Mouse (Mus musculus) 3T3-L1 (cell line): Measurements from ENCODE around the gene Cbx6.
A peak's percentile ranks its signal among the peaks of the same experiment; 100 is the strongest.

Experiments used
- DNase-seq: peaks from one replicate; pipeline ENCODE4 v3.0.0-alpha.2; 2015; ENCODE audit warnings: low read depth, low spot score

Gene Cbx6

DNA sequence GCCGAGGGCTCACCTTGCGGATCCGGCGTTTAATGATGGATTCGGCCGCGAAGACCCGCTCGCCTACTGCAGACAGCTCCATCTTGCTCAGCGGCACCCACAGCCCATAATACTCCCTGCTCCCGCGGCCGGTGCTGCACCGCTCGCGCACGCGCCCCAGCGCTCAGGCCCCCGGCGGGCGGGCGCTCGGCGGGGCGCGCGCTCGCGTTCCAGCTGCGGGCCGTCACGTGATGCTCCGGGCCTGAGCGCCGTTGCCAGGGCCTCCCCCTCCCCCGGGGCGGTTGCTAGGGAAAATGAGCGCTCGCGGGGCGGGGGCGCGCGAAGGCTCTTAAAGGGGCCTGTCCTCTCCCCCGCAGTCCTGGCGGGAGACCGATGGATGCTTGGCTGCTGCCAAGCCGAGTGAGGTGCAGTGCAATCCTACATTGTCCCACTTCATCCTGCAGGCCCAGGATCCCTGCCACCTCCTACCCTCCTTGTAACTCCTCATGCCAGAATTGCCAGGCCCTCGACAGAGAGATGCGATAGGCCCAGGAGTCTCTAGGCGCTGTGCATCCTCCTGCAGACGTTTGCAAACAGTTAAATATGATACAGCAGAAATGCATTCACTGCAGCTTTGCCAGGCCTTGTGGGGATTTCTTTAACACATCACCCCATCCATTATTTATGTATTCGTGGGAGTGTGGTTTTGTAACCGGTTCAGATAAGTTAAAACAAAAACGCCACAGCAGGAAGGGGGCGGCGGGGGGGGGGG, at the start of gene Cbx6, which contains the start of gene Npcd:
Gene Cbx6, minus strand, starts transcription at position 559 of the 751 bp plus-strand sequence.
Gene Npcd, minus strand, starts transcription at position 108 of the 751 bp plus-strand sequence.
- DNase-seq: peak; percentile 84

DNA sequence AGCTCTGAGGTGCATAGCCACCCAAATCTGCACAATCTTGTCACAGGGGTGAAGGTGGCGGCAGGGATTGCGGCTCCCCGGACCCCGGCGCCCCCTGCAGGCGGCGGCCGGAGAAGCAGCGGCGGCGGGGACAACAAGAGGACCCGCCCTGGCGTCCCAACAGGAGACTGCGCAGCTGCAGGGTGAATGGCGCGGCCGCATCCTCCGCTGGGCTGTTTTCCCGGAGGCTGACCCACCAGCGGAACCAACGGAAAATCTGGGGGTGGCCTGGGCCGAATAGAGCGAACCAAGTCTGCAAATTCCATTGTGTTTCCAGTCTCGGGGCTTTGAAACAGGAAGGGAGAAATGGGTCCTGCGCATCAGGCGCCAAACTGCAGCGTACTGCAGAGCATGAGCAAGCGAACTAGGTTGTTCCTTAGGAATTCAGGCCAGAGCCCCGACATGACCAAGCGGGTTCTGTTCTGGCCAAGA, 48.9 kb upstream of the Cbx6 start:
- DNase-seq: peak; percentile 89

DNA sequence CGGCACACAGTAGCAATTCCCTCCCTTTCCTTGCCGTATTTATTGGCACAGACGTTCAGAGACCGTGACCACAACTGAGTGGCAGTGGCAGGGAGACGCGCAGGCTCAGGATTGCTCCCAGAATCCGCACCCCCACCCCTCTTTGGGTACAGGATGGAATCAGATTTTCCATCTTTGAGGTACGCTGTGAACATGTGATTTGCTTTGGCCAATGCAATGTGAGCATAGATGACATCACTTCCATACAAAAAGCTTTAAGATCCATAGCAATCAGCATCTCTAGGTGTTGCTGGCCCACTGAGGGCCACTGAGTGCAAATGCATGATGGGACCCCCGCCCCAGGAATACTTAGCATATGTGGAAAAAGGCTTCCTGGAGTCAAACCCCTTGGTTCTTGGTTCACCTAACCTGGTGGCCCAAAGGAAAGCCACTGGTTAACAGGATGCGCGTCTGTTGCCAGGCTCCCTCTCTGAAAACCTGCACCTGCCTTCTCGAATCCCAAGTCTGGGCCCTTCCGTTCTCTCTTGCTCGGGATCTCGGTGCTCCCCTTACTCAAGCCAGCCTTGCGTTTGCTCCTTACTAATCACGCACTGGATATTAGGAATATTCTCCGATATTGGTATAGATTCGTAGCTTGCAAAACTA, 48.3 kb upstream of the Cbx6 start:
- DNase-seq: peak; percentile 15

DNA sequence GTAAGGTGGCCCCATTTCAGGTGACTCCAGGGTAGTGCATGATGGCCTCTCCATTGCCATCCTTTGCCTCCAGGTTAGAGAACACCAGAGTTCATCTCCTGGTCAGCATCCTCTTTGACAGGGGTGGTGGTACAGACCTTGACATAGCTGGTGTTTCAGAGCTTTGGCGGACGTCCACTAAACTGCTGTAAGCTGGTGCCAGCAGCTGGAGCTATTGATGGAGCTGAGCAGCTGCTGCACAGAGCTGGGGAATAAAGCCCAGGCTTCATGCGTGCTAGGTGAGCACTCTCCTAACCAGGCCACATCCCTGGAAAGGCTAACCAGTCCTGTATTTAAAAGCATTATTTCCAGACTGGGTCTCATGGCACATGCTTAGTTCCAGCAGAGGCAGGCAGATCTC, 46.0 kb upstream of the Cbx6 start:
- peak; percentile 68 for DNase-seq

DNA sequence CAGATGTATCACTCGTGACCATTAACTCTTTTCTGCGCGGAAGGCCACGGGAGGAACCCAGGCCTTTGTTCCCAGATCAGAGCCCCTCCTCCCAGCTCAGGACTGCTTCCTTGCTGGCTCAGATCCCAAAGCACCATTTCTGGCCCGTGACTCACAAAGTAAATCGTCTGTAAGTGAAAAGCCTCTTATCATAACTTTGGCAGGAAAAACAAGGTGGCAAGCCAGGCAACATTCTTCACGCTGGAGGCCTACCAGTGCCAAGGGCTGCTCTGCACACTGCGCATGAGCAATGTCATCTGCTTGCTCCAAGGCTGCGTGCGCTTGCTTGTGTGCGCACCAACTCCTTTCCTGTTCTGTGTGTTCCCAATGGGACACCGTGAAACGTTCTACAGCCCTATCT, 44.8 kb upstream of the Cbx6 start:
- peak; percentile 99 for DNase-seq

DNA sequence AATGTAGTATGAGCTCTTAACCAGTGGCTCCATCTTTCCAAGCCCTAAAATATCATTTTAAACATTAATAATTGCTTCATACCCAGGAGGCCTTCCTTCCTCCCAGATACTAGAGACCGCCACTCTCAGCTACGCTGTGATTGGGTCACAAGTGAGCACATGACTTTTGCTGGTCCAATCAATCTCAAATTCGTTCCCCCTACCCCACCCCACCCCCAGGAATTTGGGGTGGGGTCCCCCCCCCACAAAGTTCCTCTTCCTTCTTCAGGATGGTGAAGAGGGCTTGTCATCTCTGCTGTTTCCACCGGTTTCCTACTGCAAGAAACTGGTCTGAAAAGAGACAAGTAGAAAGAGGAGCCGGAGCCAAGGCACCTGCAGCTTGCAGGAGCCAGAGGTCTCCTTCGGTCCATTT, 44.2 kb upstream of the Cbx6 start:
- peak; percentile 58 for DNase-seq

DNA sequence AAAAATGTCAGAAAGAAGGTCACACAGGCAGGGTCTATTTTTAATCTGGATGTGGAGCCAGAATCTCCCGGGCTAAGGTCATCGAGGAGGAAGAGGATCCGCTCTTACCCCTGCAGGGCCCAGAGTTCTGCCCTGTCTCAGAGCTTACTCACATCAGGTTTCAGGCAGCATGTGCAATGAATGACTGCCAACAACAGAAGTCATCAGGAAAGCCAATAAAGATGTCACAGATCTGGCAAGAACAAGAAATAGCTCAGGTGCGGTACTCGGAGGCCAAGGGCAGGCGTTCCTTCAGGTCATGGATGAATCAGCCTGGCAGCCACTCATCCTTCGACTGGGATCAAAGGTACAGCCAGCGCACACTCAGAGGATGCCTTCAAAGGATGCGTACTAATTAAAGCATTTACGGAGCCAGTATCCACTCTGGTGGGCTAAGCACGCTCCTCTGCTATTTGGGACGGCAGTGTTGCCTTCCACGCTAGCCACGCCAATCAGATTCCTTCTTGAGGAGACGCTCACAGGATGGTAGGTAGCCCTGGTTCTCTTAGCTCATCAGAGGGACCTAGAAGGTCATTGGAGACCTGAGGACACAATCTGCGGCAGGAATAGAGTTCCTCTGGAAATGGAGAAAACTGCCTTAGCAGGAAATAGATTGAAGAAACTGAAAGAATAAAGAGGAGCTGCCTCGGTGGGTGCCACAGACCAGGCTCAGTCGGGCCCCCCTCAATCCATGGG, 40.9 kb upstream of the Cbx6 start:
- DNase-seq: peak; percentile 23

DNA sequence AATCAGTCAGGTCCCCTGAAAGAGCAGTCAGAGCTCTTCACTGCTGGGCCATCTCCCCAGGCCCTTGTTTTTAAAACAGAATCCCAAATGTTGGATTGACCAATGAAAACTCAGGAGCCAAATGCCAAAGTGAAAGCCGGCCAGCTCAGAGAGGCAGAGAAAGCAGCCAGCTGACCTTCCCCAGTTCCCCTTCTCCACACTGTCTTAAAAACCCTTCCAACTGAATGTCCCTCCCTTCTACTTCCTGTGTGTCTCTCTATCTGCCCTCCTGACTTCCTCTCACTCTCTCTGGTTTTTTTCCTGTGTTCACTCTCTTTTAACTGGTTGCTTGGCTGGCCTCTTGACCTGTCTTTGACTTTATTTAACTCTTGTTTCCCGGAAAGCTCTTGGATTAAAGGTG, 39.5 kb upstream of the Cbx6 start:
- no peak for DNase-seq

DNA sequence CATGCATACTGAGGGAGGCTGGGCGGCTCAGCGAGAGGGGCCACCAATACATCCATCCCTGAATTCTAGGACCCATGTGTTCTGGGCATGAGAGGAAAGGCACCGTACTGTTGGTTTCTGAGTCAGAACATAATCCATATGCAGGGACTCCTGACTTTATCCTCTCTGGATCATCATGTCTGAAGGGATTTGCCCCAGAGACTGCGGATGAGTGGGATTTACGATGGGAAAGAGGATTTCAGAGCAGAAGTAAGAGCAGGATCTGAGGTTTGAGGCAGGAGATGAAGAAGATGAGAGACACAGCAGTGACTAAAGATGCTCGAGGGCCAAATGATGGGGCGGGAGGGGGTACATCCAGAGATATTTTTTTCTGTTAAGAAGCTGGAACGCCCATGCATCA, 39.1 kb upstream of the Cbx6 start:
- no peak for DNase-seq

DNA sequence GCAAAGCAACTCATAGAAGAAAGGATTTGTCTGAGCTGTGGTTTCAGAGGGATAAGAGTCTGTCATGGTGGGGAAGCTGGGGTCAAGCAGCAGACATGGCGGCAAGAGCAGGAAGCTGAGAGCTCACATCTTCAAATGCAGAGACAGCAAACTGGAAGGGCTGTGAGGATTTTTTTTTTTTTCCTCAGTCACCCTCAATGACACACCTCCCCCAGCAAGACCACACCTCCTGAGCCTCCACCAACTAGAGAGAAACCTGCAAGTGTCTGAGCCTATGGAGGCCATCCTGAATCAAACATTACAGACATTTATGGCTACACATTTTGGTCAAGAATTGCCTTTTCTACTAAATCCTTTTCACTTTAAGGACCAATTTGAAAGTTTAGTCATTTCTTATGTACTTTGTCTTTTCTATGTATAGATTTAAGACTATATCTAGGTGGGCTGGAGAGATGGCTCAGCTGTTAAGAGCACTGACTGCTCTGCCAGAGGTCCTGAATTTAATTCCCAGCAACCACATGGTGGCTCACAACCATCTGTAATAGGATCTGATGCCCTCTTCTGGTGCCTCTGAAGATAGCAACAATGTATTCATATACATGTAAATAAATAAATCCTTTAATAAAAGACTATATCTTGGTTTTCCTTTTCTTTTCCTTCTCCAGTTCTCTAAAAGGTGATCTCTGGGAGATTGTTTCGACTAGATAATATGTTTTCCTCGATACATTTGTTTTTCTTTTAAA, 32.9 kb upstream of the Cbx6 start:
- peak; percentile 29 for DNase-seq

DNA sequence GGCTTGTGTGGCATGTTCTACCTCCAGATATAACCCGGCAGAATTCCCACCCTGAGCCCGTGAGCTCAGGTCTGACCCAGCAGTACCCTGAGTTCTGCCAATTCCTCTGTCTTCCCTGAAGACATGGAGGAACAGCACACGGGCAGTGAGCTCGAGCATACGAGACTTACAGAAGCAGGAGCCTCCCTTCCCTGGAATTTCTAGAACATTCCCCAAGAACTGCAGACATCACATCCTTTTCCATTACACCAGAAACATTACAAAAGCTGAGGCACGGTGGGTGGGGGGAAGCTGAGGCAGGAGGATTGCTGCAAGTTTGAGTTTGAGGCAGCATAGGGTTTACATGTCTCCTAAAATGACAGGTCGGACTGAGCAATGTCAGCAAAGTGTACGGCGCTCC, 25.3 kb upstream of the Cbx6 start:
- no peak for DNase-seq

DNA sequence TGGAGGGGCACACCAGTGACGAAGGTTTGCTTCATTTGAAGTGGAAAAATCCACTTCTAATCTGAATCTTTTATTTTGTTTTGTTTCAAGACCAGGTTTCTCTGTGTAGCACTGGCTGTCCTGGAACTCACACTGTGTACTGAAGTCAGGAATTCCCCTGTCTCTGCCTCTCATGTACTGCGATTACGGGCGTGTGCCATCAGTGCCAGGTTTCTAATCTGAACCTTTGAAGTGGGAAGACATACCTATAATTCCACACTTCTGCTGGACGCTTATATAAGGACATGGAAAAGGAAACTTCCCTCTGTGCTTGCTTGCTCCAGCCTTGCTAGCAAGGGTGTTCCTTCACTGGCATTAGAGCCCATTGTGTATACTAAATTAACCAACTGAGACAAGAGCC, 24.5 kb upstream of the Cbx6 start:
- no peak for DNase-seq

DNA sequence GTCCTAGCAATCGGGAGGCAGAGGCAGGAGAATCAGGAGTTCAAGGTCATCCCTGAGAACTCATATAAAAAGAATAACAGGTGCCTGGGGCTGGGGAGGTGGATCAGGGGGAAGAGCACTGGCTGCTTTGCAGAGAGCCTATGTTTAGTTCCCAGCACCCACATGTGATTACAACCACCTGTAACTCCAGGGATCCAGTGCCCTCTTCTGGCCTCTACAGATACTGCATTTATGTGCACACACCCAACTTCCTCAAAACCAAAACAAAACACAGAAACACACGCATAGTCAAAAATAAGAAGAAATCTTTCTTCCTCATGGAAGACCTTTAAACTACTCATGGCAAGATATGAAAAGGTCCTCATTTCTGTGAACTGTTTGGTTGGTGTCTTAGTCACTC, 15.7 kb upstream of the Cbx6 start:
- no peak for DNase-seq

DNA sequence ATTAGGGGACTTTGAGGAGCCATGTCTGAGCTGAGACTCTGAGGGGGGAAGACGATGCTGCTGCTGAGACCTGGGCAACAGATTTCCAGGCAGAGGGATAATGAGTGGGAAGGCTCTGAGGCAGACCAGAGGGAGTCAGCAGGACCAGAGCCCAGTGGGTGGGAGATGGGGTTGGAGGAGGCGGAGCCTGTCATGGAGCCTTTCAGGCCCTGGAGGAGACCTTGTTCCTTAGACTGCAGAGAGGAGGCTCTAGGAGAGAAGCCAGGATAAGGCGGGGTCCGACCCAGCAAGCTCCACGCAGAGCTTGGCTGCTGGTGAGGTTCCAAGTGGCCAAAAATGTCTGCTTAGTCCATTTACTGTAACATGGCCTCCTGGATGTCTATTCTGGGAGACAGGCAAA, 12.6 kb upstream of the Cbx6 start:
- peak; percentile 16 for DNase-seq

DNA sequence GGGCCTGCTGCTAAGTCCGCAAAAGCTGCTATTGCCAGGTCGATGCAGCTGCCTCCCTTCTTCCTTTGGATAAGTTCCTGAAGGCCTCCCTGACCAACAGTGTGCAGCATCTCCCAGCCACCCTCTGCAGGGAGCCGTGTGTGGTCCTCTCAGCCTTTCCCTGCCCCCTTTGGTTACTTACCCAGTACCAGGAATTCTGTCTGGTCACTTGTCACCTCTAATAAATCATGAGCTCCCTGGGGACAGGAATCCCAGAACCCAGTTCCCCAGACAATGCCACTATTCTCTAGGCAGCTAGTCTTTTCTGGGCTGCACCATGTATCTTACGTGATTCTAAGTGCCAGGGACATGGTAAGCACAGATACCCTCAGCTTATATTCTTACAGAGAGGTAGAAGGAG, 11.5 kb upstream of the Cbx6 start:
- no peak for DNase-seq

DNA sequence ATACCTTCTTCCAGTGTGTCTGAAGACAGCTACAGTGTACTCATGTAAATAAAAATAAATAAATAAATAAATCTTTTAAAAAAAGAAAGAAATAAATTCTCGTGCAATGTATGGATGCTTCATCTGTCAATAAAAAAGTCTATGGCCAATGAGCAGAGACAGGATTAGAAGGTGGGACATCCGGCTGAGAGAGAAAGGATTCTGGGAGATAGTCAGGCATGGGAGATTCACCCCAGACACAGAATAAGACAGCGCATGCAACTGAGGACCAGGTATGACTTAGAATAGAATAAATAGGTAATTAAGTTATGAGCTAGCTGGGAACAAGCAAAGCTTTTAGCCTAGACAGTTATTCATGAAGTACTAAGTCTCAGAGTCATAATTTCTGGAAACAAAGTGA, 8.5 kb upstream of the Cbx6 start:
- no peak for DNase-seq

DNA sequence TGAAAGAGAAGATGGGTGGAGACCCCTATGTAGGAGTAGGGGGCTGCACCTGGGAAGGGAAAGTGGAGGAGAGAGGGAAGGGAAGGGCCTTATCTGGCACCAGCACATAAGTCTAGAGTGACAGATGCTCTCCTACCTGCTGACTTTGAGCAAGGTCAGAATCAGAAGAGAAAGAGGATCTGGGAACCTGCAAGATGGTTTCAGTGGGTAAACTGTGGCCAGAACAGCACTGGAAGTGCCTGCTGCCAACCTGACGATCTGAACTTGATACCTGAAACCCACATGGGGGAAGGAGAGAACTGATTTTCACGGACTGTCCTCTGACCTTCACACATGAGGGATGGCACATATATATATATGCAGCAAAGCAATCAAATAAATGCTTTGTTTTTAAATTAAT, 5.8 kb upstream of the Cbx6 start:
- DNase-seq: no peak

DNA sequence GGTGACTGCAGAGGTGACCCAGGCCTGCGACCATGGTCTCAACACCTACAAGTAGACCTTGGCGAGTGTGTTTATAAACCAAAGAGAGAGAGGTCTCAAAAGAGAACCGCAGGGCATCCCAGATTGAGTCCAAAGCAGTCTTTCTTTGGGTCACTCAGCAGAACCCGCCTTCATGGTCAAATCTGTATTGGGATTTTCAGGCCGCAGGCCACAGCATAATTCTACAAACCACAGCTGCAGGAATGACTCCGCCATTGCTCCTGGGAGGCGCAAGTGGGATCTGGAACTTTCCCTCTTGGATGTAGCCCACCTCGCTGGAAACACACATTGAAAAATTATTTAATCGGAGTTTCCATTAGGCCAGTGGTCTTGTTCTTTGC, 383 bp upstream of the Cbx6 start:
- no peak for DNase-seq

DNA sequence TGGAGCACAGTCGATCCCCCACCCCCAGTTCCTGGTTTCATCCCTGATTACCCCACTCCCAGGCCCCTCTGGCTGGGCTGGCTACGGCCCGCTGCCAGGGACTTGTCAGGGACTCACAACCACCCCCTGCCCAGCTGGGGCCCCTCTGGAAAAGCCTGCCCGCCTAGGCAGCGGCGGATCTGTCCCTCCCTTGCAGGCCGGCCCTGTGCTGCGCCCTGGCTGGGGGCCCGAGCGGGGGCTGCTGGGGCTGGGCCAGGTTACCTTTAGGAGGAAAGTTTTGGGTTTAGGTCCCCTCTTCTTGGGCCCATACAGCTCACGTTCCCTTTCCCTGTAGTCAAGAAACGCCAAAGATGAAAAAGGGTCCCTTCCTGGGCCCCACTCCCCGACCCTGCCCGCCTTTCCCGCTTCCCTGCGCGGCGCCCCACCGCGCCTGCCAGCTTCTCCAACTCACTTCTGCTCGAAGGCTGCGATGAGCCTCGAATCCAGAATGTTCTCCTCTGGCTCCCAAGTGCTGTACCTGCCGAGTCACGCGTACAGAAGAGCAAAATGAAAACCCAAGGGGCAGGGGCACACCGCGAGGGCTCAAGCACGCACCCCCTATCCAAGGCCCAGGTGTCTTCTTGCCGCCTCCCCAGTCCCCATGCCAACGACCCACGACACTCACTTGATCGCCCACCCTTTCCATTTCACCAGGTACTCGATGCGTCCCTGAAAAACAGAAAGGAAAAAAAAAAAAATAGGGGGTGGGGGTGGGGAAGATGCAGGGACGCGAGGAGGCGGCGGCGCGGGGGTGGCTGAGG, 1.0 kb downstream of the Cbx6 start:
- DNase-seq: peak; percentile 28

DNA sequence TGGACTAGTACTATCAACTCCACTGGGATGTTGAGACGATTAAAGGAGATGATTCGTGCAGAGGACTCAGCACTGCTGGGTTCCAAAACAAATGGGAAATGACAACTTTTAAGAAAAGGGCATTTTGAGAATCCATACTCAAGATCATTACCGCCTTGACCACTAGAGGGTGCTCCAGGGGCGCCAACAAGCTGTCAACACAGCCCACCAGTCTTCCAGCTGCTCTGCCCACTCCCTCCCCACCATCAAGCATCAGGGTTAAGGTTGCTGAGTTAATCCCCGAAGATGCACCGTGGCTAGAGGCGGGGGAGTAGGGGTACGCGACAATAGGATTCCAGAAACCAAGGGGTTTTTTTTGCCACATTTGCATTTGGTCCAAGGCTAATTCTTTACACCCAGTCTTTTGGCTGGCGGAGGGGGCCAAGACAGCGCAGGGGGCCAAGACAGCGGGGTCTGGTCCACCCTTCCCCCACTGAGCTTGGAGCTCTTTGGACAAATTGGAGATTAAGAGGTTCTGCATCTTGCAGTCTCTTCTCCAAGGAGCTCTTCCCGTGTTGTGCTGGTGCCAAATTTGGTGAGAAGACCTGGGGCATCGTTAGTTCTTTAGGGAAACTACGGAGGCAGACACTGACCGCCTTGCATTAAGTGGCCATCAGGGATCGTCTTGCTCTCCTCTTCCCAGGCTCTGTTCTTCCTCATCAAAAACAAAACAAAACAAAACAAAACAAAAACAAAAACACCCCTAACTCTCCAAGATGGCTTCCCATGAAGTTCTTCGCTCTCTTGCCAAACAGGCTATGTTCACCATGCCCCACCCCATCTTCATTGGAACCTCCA, 2.2 kb downstream of the Cbx6 start:
- peak; percentile 88 for DNase-seq
